Mouse (Mus musculus): ENCODE data around the gene Polr3h.

Gene Polr3h

DNA sequence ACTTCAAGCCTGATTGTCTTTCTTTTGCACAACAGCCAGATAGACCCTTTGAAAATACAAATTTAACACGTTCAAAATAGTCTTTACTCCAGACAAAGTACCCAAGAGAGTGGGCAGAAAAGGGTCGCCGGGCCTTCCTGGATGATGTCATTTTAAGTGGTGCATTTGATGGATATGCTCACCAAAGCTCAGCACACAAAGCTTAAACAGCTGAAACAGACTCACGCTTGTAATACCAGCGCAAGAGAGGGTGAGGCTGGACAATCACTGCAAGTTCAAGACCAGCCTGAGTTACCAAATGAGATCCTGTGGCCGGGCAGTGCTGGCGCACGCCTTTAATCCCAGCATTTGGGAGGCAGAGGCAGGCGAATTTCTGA, 394 bp upstream of the Polr3h start:
- in situ Hi-C loops (cut with MboI; ENCODE audit: low pct_unique_long_range_greater_than_20kb in 1 of 2, low sequenced_read_pairs in 2 of 2, unreplicated experiment in 1 of 2) = no loop called here

- in situ Hi-C loops (cut with MboI; ENCODE audit: low pct_unique_long_range_greater_than_20kb in 1 of 2, low sequenced_read_pairs in 2 of 2, unreplicated experiment in 1 of 2) = no loop called here
Measured at GRCm38 (mm10) chr15:81924933-81925332, 1.1 kb downstream of the Polr3h start.

DNA sequence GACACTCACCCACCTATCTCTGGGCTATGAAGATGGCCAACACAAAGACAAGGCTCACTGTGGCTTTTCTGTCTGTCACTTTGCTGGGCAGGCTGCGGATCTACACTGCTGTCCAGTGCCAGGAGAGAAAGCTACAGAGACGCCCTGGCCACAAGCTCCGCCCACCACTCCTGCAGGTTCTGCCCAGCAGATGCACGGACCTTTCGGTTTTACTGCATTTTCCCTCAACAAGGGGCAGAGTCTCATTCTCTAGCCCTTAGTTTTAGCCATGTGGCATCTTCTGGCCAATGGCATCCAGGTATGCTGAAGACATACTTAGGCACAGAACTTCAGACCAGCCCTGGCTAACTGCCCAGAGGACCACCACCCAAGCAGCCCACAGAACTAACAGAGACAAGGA, 4.8 kb downstream of the Polr3h start:
- in situ Hi-C loops (cut with MboI; ENCODE audit: low pct_unique_long_range_greater_than_20kb in 1 of 2, low sequenced_read_pairs in 2 of 2, unreplicated experiment in 1 of 2) = no loop called here

DNA sequence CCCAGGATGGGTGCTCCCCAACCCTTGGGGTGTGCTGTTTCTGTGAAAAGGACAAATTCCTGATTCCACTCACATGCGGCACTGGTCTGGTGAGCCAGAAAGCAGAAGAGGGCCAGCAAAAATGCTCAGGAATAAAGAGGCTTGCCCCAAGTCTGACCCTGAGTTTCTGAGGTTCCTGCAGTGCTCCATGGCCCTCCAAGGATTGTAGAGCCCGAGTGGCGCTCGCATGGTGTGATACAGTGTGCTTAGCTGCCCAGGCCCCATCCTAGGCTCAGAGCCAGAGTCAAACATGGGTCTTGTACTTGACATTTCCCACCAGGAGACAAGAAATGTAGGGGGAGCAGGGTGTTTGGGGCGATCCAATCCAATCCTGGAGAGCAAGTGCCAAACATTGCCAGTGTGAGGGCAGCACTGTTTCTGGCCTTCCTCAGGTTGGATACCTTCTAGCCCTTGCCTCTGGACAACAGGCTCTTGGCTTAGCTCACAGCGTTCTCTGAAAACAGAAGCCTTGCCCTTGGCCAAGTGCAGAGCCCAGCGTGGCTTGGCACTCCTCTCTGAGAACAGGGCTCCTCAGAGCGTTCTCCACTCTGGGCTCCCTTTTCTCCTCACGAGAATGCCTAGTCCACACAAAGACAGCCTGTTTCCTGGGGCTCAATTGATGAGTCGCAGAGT, 5.4 kb downstream of the Polr3h start:
- in situ Hi-C loops (cut with MboI; ENCODE audit: low pct_unique_long_range_greater_than_20kb in 1 of 2, low sequenced_read_pairs in 2 of 2, unreplicated experiment in 1 of 2) = no loop called here

- in situ Hi-C loops (cut with MboI; ENCODE audit: low pct_unique_long_range_greater_than_20kb in 1 of 2, low sequenced_read_pairs in 2 of 2, unreplicated experiment in 1 of 2) = no loop called here
Measured at GRCm38 (mm10) chr15:81919062-81919461, 7.0 kb downstream of the Polr3h start.

- in situ Hi-C loops (cut with MboI; ENCODE audit: low pct_unique_long_range_greater_than_20kb in 1 of 2, low sequenced_read_pairs in 2 of 2, unreplicated experiment in 1 of 2) = no loop called here
Measured at GRCm38 (mm10) chr15:81917621-81918463, 8.2 kb downstream of the Polr3h start.

GRCm38 (mm10) chr15:81917201-81917600, 8.8 kb downstream of the Polr3h start:
- in situ Hi-C loops (cut with MboI; ENCODE audit: low pct_unique_long_range_greater_than_20kb in 1 of 2, low sequenced_read_pairs in 2 of 2, unreplicated experiment in 1 of 2) = no loop called here

DNA sequence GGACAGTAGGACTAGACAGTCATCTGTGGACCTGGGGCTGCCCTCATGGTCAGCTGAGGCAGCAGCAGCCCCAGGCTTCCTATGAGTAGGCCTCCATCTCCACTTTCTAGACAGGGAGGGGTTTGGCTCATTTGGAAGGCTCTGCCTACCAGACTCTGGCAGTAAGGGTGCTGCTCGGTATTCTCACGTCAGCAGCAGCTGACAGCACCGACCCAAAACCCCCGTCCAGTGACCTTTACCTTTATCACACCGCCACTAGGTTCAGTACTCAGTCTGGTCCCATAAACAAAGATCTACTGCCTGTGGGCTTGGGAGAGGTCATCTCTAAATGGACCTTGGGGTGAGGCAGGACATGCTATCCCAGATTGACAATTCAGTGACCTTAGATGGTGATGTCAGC, 10.4 kb downstream of the Polr3h start:
- in situ Hi-C loops (cut with MboI; ENCODE audit: low pct_unique_long_range_greater_than_20kb in 1 of 2, low sequenced_read_pairs in 2 of 2, unreplicated experiment in 1 of 2) = no loop called here

- in situ Hi-C loops (cut with MboI; ENCODE audit: low pct_unique_long_range_greater_than_20kb in 1 of 2, low sequenced_read_pairs in 2 of 2, unreplicated experiment in 1 of 2) = no loop called here
Measured at GRCm38 (mm10) chr15:81914668-81915067, 11.4 kb downstream of the Polr3h start.

DNA sequence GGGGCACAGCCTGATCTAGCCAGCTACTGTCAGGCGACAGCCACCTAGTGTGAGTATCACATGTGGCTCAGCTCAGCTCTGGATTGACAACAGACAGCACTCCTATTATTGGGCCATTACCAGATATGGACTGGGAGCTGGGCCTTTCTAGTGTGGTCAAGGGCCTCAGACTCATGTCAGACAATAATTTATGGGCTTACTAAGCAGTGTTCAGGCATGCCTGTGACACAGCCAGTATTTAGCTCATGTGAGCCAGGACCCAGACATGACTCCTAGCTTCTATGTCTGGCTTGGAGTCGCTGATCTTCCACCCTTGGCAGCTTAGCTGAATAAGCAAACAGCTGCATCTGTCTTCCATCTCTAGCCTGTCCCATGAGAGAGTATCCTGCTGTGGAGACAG, 13.5 kb downstream of the Polr3h start:
- in situ Hi-C loops (cut with MboI; ENCODE audit: low pct_unique_long_range_greater_than_20kb in 1 of 2, low sequenced_read_pairs in 2 of 2, unreplicated experiment in 1 of 2) = no loop called here

- in situ Hi-C loops (cut with MboI; ENCODE audit: low pct_unique_long_range_greater_than_20kb in 1 of 2, low sequenced_read_pairs in 2 of 2, unreplicated experiment in 1 of 2) = loop anchor here (5.0 kb wide), 1 partner anchor 76 kb away; no protein-coding TSS in a partner anchor
Measured at GRCm38 (mm10) chr15:81908767-81909166, 17.3 kb downstream of the Polr3h start.

- in situ Hi-C loops (cut with MboI; ENCODE audit: low pct_unique_long_range_greater_than_20kb in 1 of 2, low sequenced_read_pairs in 2 of 2, unreplicated experiment in 1 of 2) = loop anchor here (5.0 kb wide), 1 partner anchor 76 kb away; no protein-coding TSS in a partner anchor
Measured at GRCm38 (mm10) chr15:81907953-81908352, 18.1 kb downstream of the Polr3h start.

DNA sequence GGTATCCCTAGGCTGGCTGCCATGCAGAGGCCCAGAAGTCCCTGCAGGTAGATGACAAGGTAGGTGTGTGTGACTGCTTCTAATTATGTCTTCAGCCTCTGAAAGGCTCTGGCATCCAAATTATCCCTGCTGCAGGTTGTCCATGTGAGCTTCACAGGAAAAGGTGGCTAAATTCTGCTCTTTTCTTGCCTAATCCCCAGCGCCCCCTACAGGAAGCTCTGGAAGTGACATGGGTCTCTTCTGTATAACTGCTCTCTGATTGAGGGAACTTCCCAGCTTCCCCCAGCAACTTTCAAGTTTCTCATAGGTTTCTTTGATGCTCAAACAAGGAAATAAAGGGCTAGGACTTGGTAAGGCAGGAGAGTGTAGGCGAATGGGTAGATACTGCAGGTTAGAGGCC, 21.1 kb downstream of the Polr3h start:
- in situ Hi-C loops (cut with MboI; ENCODE audit: low pct_unique_long_range_greater_than_20kb in 1 of 2, low sequenced_read_pairs in 2 of 2, unreplicated experiment in 1 of 2) = loop anchor here (5.0 kb wide), 1 partner anchor 73 kb away; no protein-coding TSS in a partner anchor

DNA sequence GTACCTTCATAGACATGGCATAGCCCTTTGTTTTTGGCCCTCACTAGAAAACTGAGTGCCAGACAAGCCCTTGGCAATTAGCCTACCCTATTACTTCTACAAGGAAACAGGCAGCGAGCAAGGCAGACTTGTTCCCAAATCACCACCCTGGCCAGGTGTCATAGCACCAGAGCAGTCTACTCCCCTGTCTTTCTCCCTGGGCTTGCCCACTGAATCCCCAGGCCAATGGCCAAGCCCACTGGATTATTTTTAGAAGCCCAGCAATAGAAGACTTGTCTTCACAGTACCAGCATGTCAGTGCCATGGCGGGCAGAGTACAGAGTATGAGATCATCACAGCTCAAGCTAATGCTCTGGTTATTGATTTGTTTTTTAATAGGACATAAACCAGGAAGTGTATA, 27.3 kb downstream of the Polr3h start:
- in situ Hi-C loops (cut with MboI; ENCODE audit: low pct_unique_long_range_greater_than_20kb in 1 of 2, low sequenced_read_pairs in 2 of 2, unreplicated experiment in 1 of 2) = no loop called here

GRCm38 (mm10) chr15:81897607-81898285, 28.3 kb downstream of the Polr3h start:
- in situ Hi-C loops (cut with MboI; ENCODE audit: low pct_unique_long_range_greater_than_20kb in 1 of 2, low sequenced_read_pairs in 2 of 2, unreplicated experiment in 1 of 2) = no loop called here

GRCm38 (mm10) chr15:81896407-81896806, 29.6 kb downstream of the Polr3h start:
- in situ Hi-C loops (cut with MboI; ENCODE audit: low pct_unique_long_range_greater_than_20kb in 1 of 2, low sequenced_read_pairs in 2 of 2, unreplicated experiment in 1 of 2) = no loop called here

DNA sequence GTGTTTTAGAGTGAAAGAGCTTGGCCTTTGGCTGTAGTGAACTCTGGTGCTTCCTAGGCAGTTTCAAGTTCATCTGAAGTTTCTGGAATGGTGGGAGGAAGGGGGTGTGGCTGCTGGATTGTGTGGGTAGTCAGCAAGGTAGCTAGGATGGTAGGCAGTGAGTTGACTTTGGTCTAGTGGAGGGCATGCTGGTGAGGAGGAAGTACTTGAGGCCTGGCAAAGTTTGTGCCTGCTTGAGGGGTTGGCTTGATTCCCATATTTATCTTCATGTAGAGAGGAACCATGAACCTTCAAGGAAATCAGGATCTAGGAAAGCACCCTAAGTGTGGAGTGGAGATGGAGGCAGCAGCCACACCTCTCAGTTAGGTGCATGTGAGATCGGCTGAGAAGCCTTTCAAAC, 32.0 kb downstream of the Polr3h start:
- in situ Hi-C loops (cut with MboI; ENCODE audit: low pct_unique_long_range_greater_than_20kb in 1 of 2, low sequenced_read_pairs in 2 of 2, unreplicated experiment in 1 of 2) = no loop called here

GRCm38 (mm10) chr15:81891822-81892580, 34.0 kb downstream of the Polr3h start:
- in situ Hi-C loops (cut with MboI; ENCODE audit: low pct_unique_long_range_greater_than_20kb in 1 of 2, low sequenced_read_pairs in 2 of 2, unreplicated experiment in 1 of 2) = no loop called here

All from mouse embryonic stem cell (cell line).